Mouse (Mus musculus) kidney, embryonic 16.5 days (tissue): ENCODE measurements around the gene Gm13275. TPM values are rescaled to one million over a fixed set of nuclear protein-coding genes. Genes with fewer than 3 reads are reported as not detected.
"Not testable (repeated sequence)": the region's sequence is repeated elsewhere in the genome, so short reads cannot be mapped to it uniquely, and the experiment has no call there.

Source experiments
- ATAC-seq: fragments of 200-750 bp; cut with Nextera tagmentation; 2 replicates; pipeline ENCODE4 v1.8.0; 2017; ENCODE audit warnings: moderate TSS enrichment; ENCODE audit not compliant: low FRiP score, low TSS enrichment
- H3K27ac ChIP-seq: fragments of 300-500 bp; sonication (generic); 2 replicates; pipeline ENCODE4 v1.5.1; 2014; ENCODE audit warnings: low read length
- H3K27me3 ChIP-seq: fragments of 300-500 bp; sonication (generic); 2 replicates; pipeline ENCODE4 v1.6.1; 2014; ENCODE audit warnings: low read length, control low read depth, mixed read lengths; ENCODE audit not compliant: insufficient read depth
- H3K36me3 ChIP-seq: fragments of 300-500 bp; sonication (generic); 2 replicates; pipeline ENCODE4 v1.6.1; 2014; ENCODE audit warnings: low read length, control low read depth, mixed read lengths; ENCODE audit not compliant: insufficient read depth
- H3K4me1 ChIP-seq: fragments of 300-500 bp; sonication (generic); 2 replicates; pipeline ENCODE4 v1.6.1; 2014; ENCODE audit warnings: low read length, control low read depth, mixed read lengths; ENCODE audit not compliant: insufficient read depth
- H3K4me2 ChIP-seq: fragments of 300-500 bp; sonication (generic); replicated peaks from 2 replicates; pipeline ENCODE4 v1.6.1; 2014; ENCODE audit warnings: low read depth, low read length
- H3K4me3 ChIP-seq: fragments of 300-500 bp; sonication (generic); 2 replicates; pipeline ENCODE4 v1.5.1; 2014; ENCODE audit warnings: mild to moderate bottlenecking, low read length
- H3K9ac ChIP-seq: fragments of 300-500 bp; sonication (generic); replicated peaks from 2 replicates; pipeline ENCODE4 v1.6.1; 2014; ENCODE audit warnings: low read length
- H3K9me3 ChIP-seq: fragments of 300-500 bp; sonication (generic); 2 replicates; pipeline ENCODE4 v1.6.1; 2016; ENCODE audit warnings: low read length, control low read depth
- WGBS: fragments of 180-500 bp; shearing (Covaris S2); extraction: QIAGEN DNeasy Blood & Tissue Kit; methylation state at CpG from one replicate; pipeline ENCODE4 v1.1.7; 2014; 5-methylcytosine and 5-hydroxymethylcytosine counted together
- polyA plus RNA-seq: library from polyadenylated mRNA; unstranded; fragments of >200 nt; fragmentation: Nextera tagmentation; extraction: Ambion mirVana; gene quantifications from 2 replicates; pipeline ENCODE4 v1.2.1, GENCODE M21; 2015

Gm13275 gene
- polyA plus RNA-seq, 1 experiment from 2014 or later = not detected

DNA sequence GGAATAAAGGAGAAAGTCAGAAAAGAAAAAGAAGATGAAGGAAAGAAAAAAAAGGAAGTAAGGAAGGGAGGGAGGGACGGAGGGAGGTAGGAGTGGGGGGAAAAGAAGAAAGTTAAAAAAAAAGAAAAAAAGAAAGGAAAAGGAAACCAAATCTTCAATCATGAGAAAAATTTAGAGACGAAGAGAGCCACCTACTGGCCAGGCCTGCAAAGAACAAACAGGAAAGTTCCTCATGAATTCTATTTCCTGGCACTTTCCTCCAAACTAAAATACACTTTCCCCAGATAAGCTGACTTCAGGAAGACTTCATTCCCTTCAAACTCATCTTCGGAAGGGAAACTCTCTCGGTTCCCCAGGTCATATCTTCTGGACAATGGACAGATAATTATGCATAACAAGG, 36.2 kb downstream of the Gm13275 start:
- ATAC-seq = no peak
- Histone ChIP-seq H3K4me3 (no peak overlapping the region), H3K36me3 (no peaks in the 10 kb centered on the region), H3K4me1 (no peaks in the 10 kb centered on the region), H3K27ac (no peak overlapping the region), H3K4me2 (no peak overlapping the region), H3K9ac (no peak overlapping the region), H3K27me3 (no peaks in the 10 kb centered on the region), H3K9me3 (no peaks in the 10 kb centered on the region)
- WGBS = 27% methylated on average over 4 of the region's 4 CpGs

DNA sequence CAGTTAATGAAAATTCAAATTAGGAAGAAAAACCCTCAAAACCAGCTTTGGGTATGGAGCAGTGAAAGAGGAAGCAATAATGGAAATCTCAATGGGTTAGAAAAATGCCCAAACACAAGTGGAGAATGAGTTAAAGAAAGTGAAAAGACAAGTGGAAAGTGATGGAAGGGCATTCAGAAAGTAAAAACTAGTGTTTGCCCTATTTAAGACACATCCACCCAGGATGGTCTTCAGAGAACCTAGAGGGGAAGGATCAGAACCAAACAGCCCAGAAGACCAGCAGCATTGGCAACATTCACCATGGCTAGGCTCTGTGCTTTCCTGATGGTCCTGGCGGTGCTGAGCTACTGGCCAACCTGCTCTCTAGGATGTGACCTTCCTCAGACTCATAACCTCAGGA, 40.9 kb downstream of the Gm13275 start, which contains the start of gene Ifna5:
TSS of gene Ifna5 (plus strand) at position 301 of the 400 bp plus-strand sequence.
- 100% methylated on average over 1 of the region's 1 CpGs for WGBS
- not testable (repeated sequence) for H3K4me1 ChIP-seq, H3K9me3 ChIP-seq, H3K4me2 ChIP-seq, ATAC-seq, H3K36me3 ChIP-seq, H3K9ac ChIP-seq, H3K27ac ChIP-seq, H3K4me3 ChIP-seq, H3K27me3 ChIP-seq

DNA sequence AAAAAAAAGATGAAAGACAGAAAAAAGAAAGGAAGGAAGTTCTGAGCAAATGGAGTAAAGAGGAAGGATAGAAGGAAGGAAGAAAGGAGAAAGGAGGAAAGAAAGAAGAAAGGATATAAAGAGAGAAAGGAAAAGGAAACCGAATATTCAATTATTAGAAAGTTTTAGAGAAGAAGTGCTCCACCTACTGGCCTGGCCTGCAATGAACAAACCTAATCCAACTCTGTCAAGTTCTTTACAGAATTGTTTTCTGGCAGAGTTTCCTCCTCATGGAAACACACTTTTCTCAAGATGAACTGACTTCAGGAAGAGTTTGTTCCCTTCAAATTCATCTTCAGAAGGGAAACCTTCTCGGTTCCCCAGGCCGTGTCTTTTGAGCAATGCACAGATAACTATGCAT, 44.5 kb downstream of the Gm13275 start:
- H3K27me3 ChIP-seq = no peaks in the 10 kb centered on the region
- no peaks in the 10 kb centered on the region for H3K9me3 ChIP-seq
- H3K27ac ChIP-seq = no peak overlapping the region
- 38% methylated on average over 3 of the region's 3 CpGs for whole genome bisulfite sequencing
- no peaks in the 10 kb centered on the region for H3K36me3 ChIP-seq
- ATAC-seq = no peak
- H3K4me1 ChIP-seq = no peaks in the 10 kb centered on the region
- H3K4me2 ChIP-seq = no peak overlapping the region
- H3K9ac ChIP-seq = no peak overlapping the region
- H3K4me3 ChIP-seq = no peak overlapping the region

DNA sequence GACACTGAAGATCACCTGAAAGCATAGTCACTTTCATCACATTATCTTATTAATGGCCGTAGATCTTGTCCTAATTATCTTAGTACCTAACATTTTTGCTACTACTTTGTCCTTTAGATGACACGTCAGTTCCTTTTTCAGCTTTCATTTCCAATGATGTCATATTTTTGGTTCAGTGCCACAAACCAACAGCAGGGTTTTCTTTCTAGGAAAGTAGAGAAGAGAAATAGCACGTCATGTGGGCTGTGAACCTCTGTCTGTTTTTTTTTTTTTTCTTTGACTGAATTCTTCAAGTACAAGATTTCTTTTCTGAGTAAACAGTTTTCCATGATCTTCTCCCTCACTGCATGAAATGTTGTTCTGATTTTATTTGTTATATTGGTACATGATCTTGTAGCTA, 45.8 kb downstream of the Gm13275 start:
- H3K36me3 ChIP-seq = no peaks in the 10 kb centered on the region
- H3K4me3 ChIP-seq = no peak overlapping the region
- H3K9ac ChIP-seq = no peak overlapping the region
- H3K27me3 ChIP-seq = no peaks in the 10 kb centered on the region
- no peak overlapping the region for H3K4me2 ChIP-seq
- no peak overlapping the region for H3K27ac ChIP-seq
- H3K9me3 ChIP-seq = no peaks in the 10 kb centered on the region
- no peaks in the 10 kb centered on the region for H3K4me1 ChIP-seq
- ATAC-seq = no peak
- WGBS = 71% methylated on average over 3 of the region's 3 CpGs

DNA sequence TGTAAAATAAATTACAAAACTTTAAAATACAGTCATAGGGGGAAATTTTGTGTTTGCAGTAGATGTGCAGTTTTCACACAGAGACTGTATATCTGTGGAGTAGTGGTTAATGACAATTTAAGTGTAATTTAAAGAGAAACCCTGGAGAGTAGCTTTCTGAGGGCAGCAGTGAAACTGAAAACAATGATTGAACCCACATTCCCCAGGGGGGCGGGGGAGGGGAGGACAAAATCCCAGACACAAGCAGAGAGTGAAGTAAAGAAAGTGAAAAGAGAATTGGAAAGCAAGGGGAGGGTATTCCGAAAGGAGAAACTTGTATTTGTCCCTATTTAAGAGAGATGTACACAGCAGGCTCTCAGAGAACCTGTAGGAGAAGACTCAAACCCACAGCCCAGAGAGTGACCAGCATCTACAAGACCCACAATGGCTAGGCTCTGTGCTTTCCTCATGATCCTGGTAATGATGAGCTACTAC, 47.2 kb downstream of the Gm13275 start, which contains the start of gene Ifna4:
TSS of gene Ifna4 (plus strand) at position 424 of the 474 bp plus-strand sequence.
- no peak for ATAC-seq
- no peak within 1 kb of the TSS for H3K4me2 ChIP-seq
- H3K4me1 ChIP-seq = no peaks in the 10 kb centered on the region
- WGBS = 69% methylated on average over 2 of the region's 2 CpGs
- no peaks in the 10 kb centered on the region for H3K9me3 ChIP-seq
- no peak within 1 kb of the TSS for H3K27ac ChIP-seq
- H3K36me3 ChIP-seq = no peaks in the 10 kb centered on the region
- no peak within 1 kb of the TSS for H3K9ac ChIP-seq
- no peaks in the 10 kb centered on the region for H3K27me3 ChIP-seq
- no peak within 1 kb of the TSS for H3K4me3 ChIP-seq

Other genes with a start within 250 kb of the Gm13275 start
- not detected in 2 replicates for gene Ifna15, start 236.2 kb upstream of the Gm13275 start, polyA plus RNA-seq
- gene Ifna14, start 222.7 kb upstream of the Gm13275 start, polyA plus RNA-seq = not detected in 2 replicates
- not detected in 2 replicates for gene Ifna9, start 202.1 kb upstream of the Gm13275 start, polyA plus RNA-seq
- gene Ifna12, start 191.1 kb upstream of the Gm13275 start, polyA plus RNA-seq = not detected in 2 replicates
- not detected in 2 replicates for gene C87499, start 160.1 kb upstream of the Gm13275 start, polyA plus RNA-seq
- gene Ifna13, start 150.0 kb upstream of the Gm13275 start, polyA plus RNA-seq = not detected in 2 replicates
- gene Ifna16, start 117.6 kb upstream of the Gm13275 start, polyA plus RNA-seq = not detected in 2 replicates
- not detected in 2 replicates for gene Ifna2, start 110.6 kb upstream of the Gm13275 start, polyA plus RNA-seq
- gene Ifnab, start 103.1 kb upstream of the Gm13275 start, polyA plus RNA-seq = not detected in 2 replicates
- 1.3 and 1.4 TPM in 2 replicates for gene Gm26566, start 72.7 kb upstream of the Gm13275 start, polyA plus RNA-seq
- gene Klhl9, start 72.0 kb upstream of the Gm13275 start, polyA plus RNA-seq = 95.4 and 97.6 TPM in 2 replicates
- gene Gm13271, start 39.6 kb upstream of the Gm13275 start, polyA plus RNA-seq = not detected in 2 replicates
- gene Gm13283, start 34.4 kb upstream of the Gm13275 start, polyA plus RNA-seq = 0.31 and 0.36 TPM in 2 replicates
- not detected in 2 replicates for gene Gm13290, start 20.7 kb upstream of the Gm13275 start, polyA plus RNA-seq
- gene Gm13289, start 17.6 kb upstream of the Gm13275 start, polyA plus RNA-seq = not detected in 2 replicates
- not detected in 2 replicates for gene Gm13272, start 14.6 kb upstream of the Gm13275 start, polyA plus RNA-seq
- gene Ifnz, start 12.4 kb upstream of the Gm13275 start, polyA plus RNA-seq = 0.58 TPM in 1 of 2 replicates, not detected in the other
- gene Gm13276, start 8.8 kb upstream of the Gm13275 start, polyA plus RNA-seq = 0.37 TPM in 1 of 2 replicates, not detected in the other
- not detected in 2 replicates for gene Gm13277, start 5.9 kb upstream of the Gm13275 start, polyA plus RNA-seq
- gene Gm13278, start 2.9 kb upstream of the Gm13275 start, polyA plus RNA-seq = not detected in 2 replicates
- gene Gm13279, start 2.9 kb downstream of the Gm13275 start, polyA plus RNA-seq = not detected in 2 replicates
- gene Gm13285, start 5.2 kb downstream of the Gm13275 start, polyA plus RNA-seq = 0.96 and 1.8 TPM in 2 replicates
- gene Gm13287, start 8.8 kb downstream of the Gm13275 start, polyA plus RNA-seq = not detected in 2 replicates
- 0.05 TPM in 1 of 2 replicates, not detected in the other for gene Gm13288, start 11.0 kb downstream of the Gm13275 start, polyA plus RNA-seq
- gene Ifna7, start 21.7 kb downstream of the Gm13275 start, polyA plus RNA-seq = not detected in 2 replicates
- not detected in 2 replicates for gene Ifna11, start 25.5 kb downstream of the Gm13275 start, polyA plus RNA-seq
- not detected in 2 replicates for gene Ifna6, start 32.9 kb downstream of the Gm13275 start, polyA plus RNA-seq
- not detected in 2 replicates for gene Ifna5, start 41.0 kb downstream of the Gm13275 start, polyA plus RNA-seq
- not detected in 2 replicates for gene Ifna4, start 47.4 kb downstream of the Gm13275 start, polyA plus RNA-seq
- gene Ifna1, start 55.6 kb downstream of the Gm13275 start, polyA plus RNA-seq = not detected in 2 replicates
- gene Ifne, start 85.7 kb downstream of the Gm13275 start, polyA plus RNA-seq = not detected in 2 replicates